ENCODE assay signal across 21 mouse cellular contexts in the genomic region with DNA sequence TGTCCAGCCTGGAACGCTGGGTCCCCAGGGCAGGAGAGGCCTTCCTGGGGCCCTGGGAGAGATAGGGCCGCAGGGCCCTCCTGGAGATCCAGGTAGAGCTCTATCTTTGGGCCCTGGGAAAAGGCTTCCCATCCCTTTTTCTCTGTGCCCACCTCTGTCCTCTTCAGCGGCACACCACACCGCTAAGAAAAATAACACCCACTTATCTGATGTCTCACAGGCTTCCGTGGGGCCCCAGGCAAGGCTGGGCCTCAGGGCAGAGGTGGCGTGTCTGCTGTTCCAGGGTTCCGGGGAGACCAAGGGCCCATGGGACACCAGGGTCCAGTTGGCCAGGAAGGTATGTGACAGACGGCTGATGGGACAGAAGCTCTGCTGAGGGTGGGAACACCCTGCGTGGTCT. TPM values are rescaled to one million over a fixed set of nuclear protein-coding genes. Genes with fewer than 3 reads are reported as not detected.
A peak's percentile ranks its signal among the peaks of the same experiment; 100 is the strongest.
DNase-seq lines count a peak whose midpoint lies in the region; ATAC-seq and TF ChIP-seq lines count a peak whose summit lies in the region.
"Had no signal": no experiment of that assay in that cellular context is flagged by ENCODE, and none has a peak within 500 bp of the region (broad histone marks: within the 10 kb centered on the region; RNA-seq: fewer than 3 reads in every experiment).

No protein-coding gene starts in this region.

- no peak overlapping the region for H3K27ac ChIP-seq in intestine, postnatal 0 days (ENCODE audit: low read depth, low read length)
- H3K27ac ChIP-seq in intestine, embryonic 15.5 days = no peak overlapping the region
- peak overlapping the region; percentile 31; the same call in 1 of the 2 replicates for H3K27ac ChIP-seq in liver, embryonic 12.5 days
- no peak overlapping the region for H3K27ac ChIP-seq in liver, embryonic 16.5 days (ENCODE audit: low read length)
- H3K27ac ChIP-seq: embryonic facial prominence, embryonic 15.5 days; forebrain, embryonic 12.5 days; heart, embryonic 13.5 days; hindbrain, embryonic 12.5 days had no signal

- H3K4me3 ChIP-seq in intestine, postnatal 0 days (ENCODE audit: low read depth, low read length) = no peak overlapping the region
- H3K4me3 ChIP-seq in intestine, embryonic 15.5 days (replicated peaks) = no peak overlapping the region
- peak overlapping the region; percentile 28 for H3K4me3 ChIP-seq in liver, embryonic 12.5 days
- H3K4me3 ChIP-seq in liver, embryonic 16.5 days (ENCODE audit: low read depth, low read length) = peak overlapping the region; percentile 42
- H3K4me3 ChIP-seq: embryonic facial prominence, embryonic 15.5 days; forebrain, embryonic 12.5 days; heart, embryonic 13.5 days; hindbrain, embryonic 12.5 days had no signal

- intact Hi-C loops in gastrocnemius, postnatal 36 days (cut with DNase I) = no loop called here

- no peak for DNase-seq in gastrocnemius, postnatal 36 days
- DNase-seq in urinary bladder, postnatal 25 days (ENCODE audit: low spot score) = no peak
- no peak for DNase-seq in thymus, postnatal 0 days (ENCODE audit: low spot score)
- DNase-seq: adrenal gland, adult 8-10 months; adrenal gland, postnatal 36 days; cerebellum, adult 11 months; cerebellum, adult 8-10 months; cerebellum, postnatal 14 days; embryo, embryonic 11 days; gastrocnemius, postnatal 14 days; heart, postnatal 4 days had no signal

- H3K4me2 ChIP-seq in intestine, postnatal 0 days (replicated peaks; ENCODE audit: low read depth) = peak overlapping the region; percentile 9; the same call in 1 of the 2 replicates
- H3K4me2 ChIP-seq in intestine, embryonic 15.5 days (replicated peaks) = no peak overlapping the region
- H3K4me2 ChIP-seq in liver, embryonic 12.5 days = peak overlapping the region; percentile 54
- H3K4me2 ChIP-seq in liver, embryonic 16.5 days (ENCODE audit: low read depth, low read length) = peak overlapping the region; percentile 48
- H3K4me2 ChIP-seq: embryonic facial prominence, embryonic 15.5 days; forebrain, embryonic 12.5 days; heart, embryonic 13.5 days; hindbrain, embryonic 12.5 days had no signal

- 62% methylated on average over 9 of the region's 9 CpGs for WGBS in intestine, postnatal 0 days
- 79% methylated on average over 9 of the region's 9 CpGs for WGBS in intestine, embryonic 15.5 days
- 43% methylated on average over 9 of the region's 9 CpGs for WGBS in liver, embryonic 12.5 days (ENCODE audit: insufficient replicate concordance)
- WGBS in liver, embryonic 16.5 days (ENCODE audit: insufficient replicate concordance) = 45% methylated on average over 9 of the region's 9 CpGs

- TF ChIP-seq CTCF in intestine, postnatal 0 days (IDR thresholded peaks at IDR 0.05; ENCODE audit: low read depth) = no peak

- H3K27me3 ChIP-seq in intestine, postnatal 0 days (replicated peaks; ENCODE audit: control insufficient read depth, insufficient read depth, low read length) = no peaks in the 10 kb centered on the region
- no peaks in the 10 kb centered on the region for H3K27me3 ChIP-seq in intestine, embryonic 15.5 days (replicated peaks)
- H3K27me3 ChIP-seq in liver, embryonic 12.5 days (replicated peaks) = 0 out of 2 replicates have a peak, but pooled peaks cover 9% of the 10 kb centered on the region
- no peaks in the 10 kb centered on the region for H3K27me3 ChIP-seq in liver, embryonic 16.5 days (ENCODE audit: control insufficient read depth, insufficient read depth, low read depth, low read length)
- H3K27me3 ChIP-seq: embryonic facial prominence, embryonic 15.5 days; forebrain, embryonic 12.5 days; heart, embryonic 13.5 days; hindbrain, embryonic 12.5 days had no signal

- no peak overlapping the region for H3K9ac ChIP-seq in intestine, postnatal 0 days (ENCODE audit: low read depth, low read length)
- H3K9ac ChIP-seq in intestine, embryonic 15.5 days = no peak overlapping the region
- 0 out of 2 replicates have a peak overlapping the region, but pooled peaks have one; percentile 33 for H3K9ac ChIP-seq in liver, embryonic 12.5 days
- peak overlapping the region; percentile 40; the same call in 1 of the 2 replicates for H3K9ac ChIP-seq in liver, embryonic 16.5 days (ENCODE audit: low read depth, low read length)
- H3K9ac ChIP-seq: embryonic facial prominence, embryonic 15.5 days; forebrain, embryonic 12.5 days; hindbrain, embryonic 12.5 days had no signal

- peaks cover 56% of the 10 kb centered on the region; the same call in 1 of the 2 replicates for H3K36me3 ChIP-seq in intestine, postnatal 0 days (ENCODE audit: control insufficient read depth, insufficient read depth)
- peaks cover 24% of the 10 kb centered on the region for H3K36me3 ChIP-seq in intestine, embryonic 15.5 days
- H3K36me3 ChIP-seq in liver, embryonic 12.5 days = no peaks in the 10 kb centered on the region
- H3K36me3 ChIP-seq in liver, embryonic 16.5 days (ENCODE audit: control insufficient read depth, insufficient read depth) = no peaks in the 10 kb centered on the region
- H3K36me3 ChIP-seq: forebrain, embryonic 12.5 days had no signal

- ATAC-seq in intestine, postnatal 0 days = no peak
- ATAC-seq in intestine, embryonic 15.5 days = no peak
- peak; percentile 72 for ATAC-seq in liver, embryonic 12.5 days
- ATAC-seq in liver, embryonic 16.5 days (ENCODE audit: low read depth) = peak; percentile 81
- ATAC-seq: forebrain, embryonic 16.5 days; hindbrain, embryonic 16.5 days had no signal

- no peaks in the 10 kb centered on the region for H3K4me1 ChIP-seq in intestine, postnatal 0 days (replicated peaks; ENCODE audit: control insufficient read depth, insufficient read depth, low read length)
- H3K4me1 ChIP-seq in intestine, embryonic 15.5 days (replicated peaks) = no peaks in the 10 kb centered on the region
- peaks cover 22% of the 10 kb centered on the region for H3K4me1 ChIP-seq in liver, embryonic 12.5 days
- peaks cover 8% of the 10 kb centered on the region for H3K4me1 ChIP-seq in liver, embryonic 16.5 days (ENCODE audit: control insufficient read depth, low read depth, low read length)
- H3K4me1 ChIP-seq: embryonic facial prominence, embryonic 15.5 days; forebrain, embryonic 12.5 days; heart, embryonic 13.5 days; hindbrain, embryonic 12.5 days had no signal

- H3K9me3 ChIP-seq in intestine, postnatal 0 days (ENCODE audit: control insufficient read depth) = no peaks in the 10 kb centered on the region
- no peaks in the 10 kb centered on the region for H3K9me3 ChIP-seq in intestine, embryonic 15.5 days
- no peaks in the 10 kb centered on the region for H3K9me3 ChIP-seq in liver, embryonic 12.5 days (replicated peaks)
- no peaks in the 10 kb centered on the region for H3K9me3 ChIP-seq in liver, embryonic 16.5 days (replicated peaks; ENCODE audit: control insufficient read depth, low read length)
- H3K9me3 ChIP-seq: embryonic facial prominence, embryonic 15.5 days; forebrain, embryonic 12.5 days; heart, embryonic 13.5 days; hindbrain, embryonic 12.5 days had no signal

RNA-seq across cellular contexts. Expression of a gene that starts 34.9 kb away (rescaled TPM):
- 42.4 and 43.5 TPM in 2 replicates for polyA plus RNA-seq in intestine, postnatal 0 days (2015; fragmentation: Nextera tagmentation; extraction: Ambion mirVana)
- polyA plus RNA-seq in intestine, embryonic 15.5 days (2015; fragmentation: Nextera tagmentation; extraction: Ambion mirVana) = 14.8 and 16.5 TPM in 2 replicates
- polyA plus RNA-seq in liver, embryonic 12.5 days (2016; fragmentation: Nextera tagmentation; extraction: Ambion mirVana) = 3.8 and 3.9 TPM in 2 replicates
- polyA plus RNA-seq in liver, embryonic 16.5 days (2015; fragmentation: Nextera tagmentation; extraction: Ambion mirVana) = 6.3 and 7.4 TPM in 2 replicates
- 1 to 10 TPM; 1.2 to 1.9 TPM for total RNA-seq in gastrocnemius, postnatal 36 days (2021)
- 6.2 and 8.0 TPM in 2 replicates for polyA plus RNA-seq in thymus, postnatal 0 days (2015; fragmentation: Nextera tagmentation; extraction: Ambion mirVana)

RNA-seq across cellular contexts. Expression of a gene that starts 53.7 kb away (rescaled TPM):
- 82.8 and 83.5 TPM in 2 replicates for polyA plus RNA-seq in intestine, postnatal 0 days (2015; fragmentation: Nextera tagmentation; extraction: Ambion mirVana)
- polyA plus RNA-seq in intestine, embryonic 15.5 days (2015; fragmentation: Nextera tagmentation; extraction: Ambion mirVana) = 94.4 and 101 TPM in 2 replicates
- polyA plus RNA-seq in liver, embryonic 12.5 days (2016; fragmentation: Nextera tagmentation; extraction: Ambion mirVana) = 44.6 and 52.1 TPM in 2 replicates
- polyA plus RNA-seq in liver, embryonic 16.5 days (2015; fragmentation: Nextera tagmentation; extraction: Ambion mirVana) = 37.0 and 38.0 TPM in 2 replicates
- 10 to 100 TPM; 25.2 to 27.7 TPM for total RNA-seq in gastrocnemius, postnatal 36 days (2021)
- polyA plus RNA-seq in thymus, postnatal 0 days (2015; fragmentation: Nextera tagmentation; extraction: Ambion mirVana) = 143 and 161 TPM in 2 replicates

Comparison
In these comparisons a context has a peak if more than half of its experiments do, and no peak if none do; other contexts are left out.
1. ATAC-seq: peak in liver, embryonic 12.5 days (single experiment) and liver, embryonic 16.5 days (single experiment); none in intestine, postnatal 0 days (single experiment) and intestine, embryonic 15.5 days (single experiment).
2. H3K4me3 ChIP-seq: peak in liver, embryonic 12.5 days (single experiment) and liver, embryonic 16.5 days (single experiment); none in intestine, postnatal 0 days (single experiment) and intestine, embryonic 15.5 days (single experiment).
3. H3K9ac ChIP-seq: peak in liver, embryonic 12.5 days (single experiment) and liver, embryonic 16.5 days (single experiment); none in intestine, postnatal 0 days (single experiment) and intestine, embryonic 15.5 days (single experiment).